Mouse (Mus musculus): ENCODE results near the gene Rims1. TPM values are rescaled to one million over a fixed set of nuclear protein-coding genes. Genes with fewer than 3 reads are reported as not detected.

Rims1 gene
- polyA plus RNA-seq, 1 experiment from 2014 or later, result 1.4 TPM

DNA sequence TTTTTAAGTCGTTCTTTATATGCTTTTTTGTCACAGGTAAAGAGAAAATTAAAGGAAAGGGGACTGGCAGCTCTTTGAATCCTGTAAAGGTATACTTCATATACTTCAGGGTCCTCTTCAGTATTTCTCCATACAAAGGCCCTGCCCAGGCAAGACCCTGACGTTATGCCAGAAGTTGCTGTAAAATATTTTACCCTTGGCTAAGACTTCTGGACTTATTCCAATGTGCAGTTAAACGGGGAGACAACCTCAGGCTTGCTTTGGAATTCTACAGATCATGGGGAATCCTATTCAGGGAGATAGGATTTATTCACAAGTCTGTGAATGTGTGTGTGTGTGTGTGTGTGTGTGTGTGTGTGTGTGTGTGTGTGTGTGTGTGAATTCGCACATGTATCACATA, 270.7 kb downstream of the Rims1 start:
- no peak for DNase-seq (ENCODE audit: low spot score)
- 60% methylated on average over 4 of the region's 4 CpGs for WGBS
- H3K4me3 ChIP-seq, result no peak overlapping the region
- H3K4me1 ChIP-seq, result peaks cover 8% of the 10 kb centered on the region
- peaks cover 61% of the 10 kb centered on the region for H3K27me3 ChIP-seq (replicated peaks; ENCODE audit: low read depth, poor library complexity, severe bottlenecking)
- no peak overlapping the region for H3K27ac ChIP-seq (replicated peaks)
- H3K36me3 ChIP-seq (replicated peaks), result no peaks in the 10 kb centered on the region
- no peaks in the 10 kb centered on the region for H3K9me3 ChIP-seq

DNA sequence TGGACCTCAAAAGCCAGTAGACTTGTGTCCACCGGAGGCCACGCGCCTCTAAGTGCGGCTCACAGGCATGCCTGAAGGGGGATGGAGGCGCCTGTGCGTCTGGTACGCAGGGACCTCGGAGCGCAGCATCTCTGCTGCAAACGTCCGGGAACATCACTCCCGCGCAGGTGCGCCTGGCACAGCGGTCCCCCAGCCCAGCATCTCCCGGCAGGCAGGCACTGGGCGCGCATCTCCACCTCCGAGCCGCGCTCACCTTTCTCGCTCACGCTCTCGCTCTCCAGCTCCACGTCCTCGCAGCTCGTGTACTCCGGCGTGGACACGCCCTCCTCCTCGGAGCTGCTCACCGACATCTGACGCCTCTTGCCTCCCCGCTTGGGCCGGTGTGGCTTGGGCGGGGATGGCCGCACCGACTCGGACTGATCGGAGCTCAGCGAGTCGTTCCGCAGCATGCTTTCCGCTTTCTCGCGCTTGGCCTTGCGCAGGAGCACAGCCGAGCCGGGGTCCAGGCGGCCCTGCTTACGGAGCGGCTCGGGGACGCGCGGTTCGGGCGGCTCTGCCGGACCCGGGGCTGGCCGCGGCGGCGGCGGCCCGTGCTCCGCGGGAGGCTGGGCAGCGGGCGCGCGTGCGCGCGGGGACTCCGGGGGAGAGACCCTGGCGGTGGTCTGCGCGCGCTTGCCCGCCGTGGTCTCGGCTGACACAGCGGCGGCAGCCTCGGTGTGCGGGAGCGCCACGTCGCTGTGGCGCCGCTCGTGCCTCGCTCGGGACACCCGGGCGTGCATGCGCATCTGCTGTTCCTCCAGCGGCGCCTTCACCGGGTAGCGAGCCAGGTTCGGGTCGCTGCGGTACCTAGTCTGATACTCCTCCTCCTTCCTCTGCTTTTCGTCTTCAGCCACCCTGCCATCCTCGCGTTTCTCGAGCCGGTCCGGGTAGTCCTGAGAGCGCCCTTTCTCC, 272.4 kb downstream of the Rims1 start:
- no peaks in the 10 kb centered on the region for H3K36me3 ChIP-seq (replicated peaks)
- H3K27ac ChIP-seq (replicated peaks), result peak overlapping the region; percentile 80
- DNase-seq (ENCODE audit: low spot score), result peak; percentile 76
- no peaks in the 10 kb centered on the region for H3K9me3 ChIP-seq
- peaks cover 8% of the 10 kb centered on the region for H3K4me1 ChIP-seq
- WGBS, result under 1% methylated on average over 112 of the region's 112 CpGs
- H3K27me3 ChIP-seq (replicated peaks; ENCODE audit: low read depth, poor library complexity, severe bottlenecking), result peaks cover 61% of the 10 kb centered on the region
- H3K4me3 ChIP-seq, result peak overlapping the region; percentile 81

DNA sequence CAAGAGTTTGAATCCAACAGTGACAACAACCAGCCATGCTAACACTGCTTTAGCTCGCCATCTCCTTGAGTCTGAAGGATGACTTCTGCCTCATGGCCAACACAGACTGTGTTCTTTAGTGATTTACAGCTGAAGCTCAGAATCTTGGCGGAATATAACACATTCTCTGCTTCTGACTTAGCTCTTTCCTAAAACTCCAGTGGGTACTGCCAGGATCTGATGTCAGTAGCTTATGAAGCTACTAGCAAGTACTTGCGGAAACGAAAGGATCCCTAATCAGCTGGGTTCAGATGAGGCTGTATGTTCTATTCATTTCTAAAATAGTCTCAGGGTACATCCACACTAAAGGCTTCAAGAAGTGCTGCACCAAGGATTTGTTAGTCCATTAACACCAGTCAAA, 290.7 kb downstream of the Rims1 start:
- Histone ChIP-seq H3K9me3 (no peaks in the 10 kb centered on the region), H3K36me3 (replicated peaks) (no peaks in the 10 kb centered on the region), H3K27me3 (replicated peaks; ENCODE audit: low read depth, poor library complexity, severe bottlenecking) (no peaks in the 10 kb centered on the region), H3K27ac (replicated peaks) (no peak overlapping the region), H3K4me3 (no peak overlapping the region), H3K4me1 (no peaks in the 10 kb centered on the region)
- no peak for DNase-seq (ENCODE audit: low spot score)
- WGBS, result 91% methylated on average over 4 of the region's 4 CpGs

DNA sequence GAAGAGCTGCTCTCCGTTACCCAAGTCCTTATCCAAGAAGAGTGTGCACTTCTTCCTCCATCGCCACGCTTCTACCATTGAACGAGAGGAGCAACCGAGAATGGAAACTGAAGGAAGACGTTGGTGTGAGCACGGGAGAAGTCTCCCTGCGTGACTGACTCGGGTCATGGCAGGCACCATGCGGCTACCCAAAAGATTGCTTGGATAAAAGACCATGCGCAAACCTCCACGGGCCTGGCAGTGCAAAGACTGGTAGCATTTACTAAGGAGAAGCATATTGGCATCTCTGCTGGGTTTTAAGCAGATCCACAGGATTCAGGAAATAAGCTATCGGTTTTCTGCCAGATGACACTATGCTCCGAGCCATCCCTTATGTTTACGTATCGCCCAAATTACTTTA, 293.4 kb downstream of the Rims1 start:
- 87% methylated on average over 16 of the region's 16 CpGs for WGBS

DNA sequence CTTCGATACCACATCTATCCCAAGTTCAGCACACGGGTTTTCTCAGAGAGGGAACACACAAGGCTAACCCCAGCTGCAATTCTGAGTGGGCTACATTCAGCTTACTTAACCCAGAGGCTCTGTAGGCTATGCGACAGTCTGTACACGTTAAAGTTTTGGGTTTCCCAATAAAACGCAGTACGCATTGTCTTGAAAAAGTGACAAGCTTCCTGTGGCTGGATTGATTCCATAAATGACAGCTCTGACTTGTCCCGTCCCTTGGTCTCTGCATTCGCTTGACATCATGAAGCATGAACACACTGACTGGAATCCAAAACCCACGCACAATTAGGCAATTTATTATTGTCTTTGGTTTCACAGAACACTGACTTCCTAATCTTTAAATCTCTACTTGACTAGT, 294.2 kb downstream of the Rims1 start:
- no peaks in the 10 kb centered on the region for H3K36me3 ChIP-seq (replicated peaks)
- no peak overlapping the region for H3K27ac ChIP-seq (replicated peaks)
- DNase-seq (ENCODE audit: low spot score), result no peak
- no peak overlapping the region for H3K4me3 ChIP-seq
- H3K4me1 ChIP-seq, result no peaks in the 10 kb centered on the region
- 87% methylated on average over 9 of the region's 9 CpGs for WGBS
- no peaks in the 10 kb centered on the region for H3K27me3 ChIP-seq (replicated peaks; ENCODE audit: low read depth, poor library complexity, severe bottlenecking)
- H3K9me3 ChIP-seq, result no peaks in the 10 kb centered on the region

More for the DNA sequence above, 293.4 kb downstream of the Rims1 start:
- Histone ChIP-seq H3K9me3 (no peaks in the 10 kb centered on the region), H3K36me3 (replicated peaks) (no peaks in the 10 kb centered on the region), H3K4me1 (no peaks in the 10 kb centered on the region), H3K27me3 (replicated peaks; ENCODE audit: low read depth, poor library complexity, severe bottlenecking) (no peaks in the 10 kb centered on the region), H3K27ac (replicated peaks) (no peak overlapping the region), H3K4me3 (no peak overlapping the region)
- no peak for DNase-seq (ENCODE audit: low spot score)

DNA sequence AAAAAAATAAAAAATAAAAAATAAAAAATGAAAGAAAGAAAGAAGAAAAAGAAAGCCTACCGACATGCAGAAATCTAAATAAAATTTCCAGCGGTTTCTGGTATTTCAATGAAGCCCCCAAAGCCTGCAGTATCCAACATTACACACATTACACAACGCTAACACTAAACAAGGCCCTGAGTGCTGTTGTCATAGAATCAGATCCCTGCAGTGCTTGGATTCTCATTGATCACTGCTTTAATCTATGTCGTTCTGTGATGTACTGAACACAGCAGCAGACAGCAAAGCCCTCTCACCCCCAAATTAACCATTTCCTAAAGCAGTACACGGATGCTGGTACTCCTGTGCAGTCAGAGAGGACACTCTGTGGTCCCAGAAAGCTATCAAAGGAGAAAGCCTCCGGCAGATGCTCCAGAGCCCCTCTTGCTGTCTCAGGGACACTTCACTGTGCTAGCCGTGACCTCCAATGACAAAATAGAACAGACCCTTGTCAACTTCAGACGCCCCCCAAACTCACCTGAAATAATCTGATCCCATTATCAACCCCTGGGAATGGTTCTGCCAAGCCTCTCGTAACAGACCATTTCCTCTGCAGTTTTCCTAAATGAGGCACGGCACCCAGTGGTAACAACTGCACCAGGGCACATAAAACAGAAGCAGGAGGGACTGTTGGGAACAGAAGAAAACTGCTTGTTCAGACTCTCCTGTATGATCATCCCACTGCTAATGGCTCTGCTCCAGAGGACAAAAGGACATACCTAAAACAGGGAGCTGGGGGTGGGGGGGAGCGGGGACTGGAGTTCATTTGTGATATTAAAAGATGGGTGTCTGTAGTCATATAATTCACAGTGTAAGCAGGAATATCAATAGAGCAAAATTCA, 296.8 kb downstream of the Rims1 start:
- WGBS, result 69% methylated on average over 11 of the region's 11 CpGs
- H3K36me3 ChIP-seq (replicated peaks), result no peaks in the 10 kb centered on the region
- H3K4me1 ChIP-seq, result no peaks in the 10 kb centered on the region
- no peak overlapping the region for H3K27ac ChIP-seq (replicated peaks)
- no peak for DNase-seq (ENCODE audit: low spot score)
- H3K27me3 ChIP-seq (replicated peaks; ENCODE audit: low read depth, poor library complexity, severe bottlenecking), result no peaks in the 10 kb centered on the region
- no peaks in the 10 kb centered on the region for H3K9me3 ChIP-seq
- H3K4me3 ChIP-seq, result no peak overlapping the region

DNA sequence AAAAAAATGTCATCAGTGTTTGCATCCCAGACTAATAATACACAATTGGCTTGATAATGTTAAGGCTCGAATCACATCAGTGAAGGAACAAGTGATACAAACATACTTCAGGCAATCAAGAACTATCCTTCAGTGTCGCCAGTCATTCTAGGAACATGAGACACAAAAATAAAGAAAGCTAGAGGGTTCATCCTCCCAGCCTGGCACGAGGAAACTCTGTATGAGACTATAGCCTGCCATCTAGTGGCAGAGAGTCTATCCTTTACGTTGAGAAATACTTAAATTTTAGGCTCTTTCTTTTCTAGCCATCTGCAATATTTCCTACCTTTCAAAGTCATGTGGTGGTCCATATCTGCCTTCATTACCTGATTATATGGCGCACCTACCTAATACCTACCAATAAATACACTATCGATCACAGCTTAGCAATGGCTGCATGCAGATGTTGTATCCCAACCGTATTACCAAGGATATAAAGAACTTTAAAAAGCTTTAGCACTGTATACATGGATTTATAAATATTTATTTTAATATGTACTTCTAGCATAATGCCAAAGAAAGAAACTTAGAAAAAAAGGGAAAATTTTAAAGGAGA, 318.4 kb downstream of the Rims1 start:
- no peak overlapping the region for H3K27ac ChIP-seq (replicated peaks)
- H3K27me3 ChIP-seq (replicated peaks; ENCODE audit: low read depth, poor library complexity, severe bottlenecking), result no peaks in the 10 kb centered on the region
- H3K9me3 ChIP-seq, result no peaks in the 10 kb centered on the region
- WGBS, result 51% methylated on average over 7 of the region's 7 CpGs
- H3K4me1 ChIP-seq, result no peaks in the 10 kb centered on the region
- DNase-seq (ENCODE audit: low spot score), result no peak
- H3K36me3 ChIP-seq (replicated peaks), result no peaks in the 10 kb centered on the region
- H3K4me3 ChIP-seq, result no peak overlapping the region

DNA sequence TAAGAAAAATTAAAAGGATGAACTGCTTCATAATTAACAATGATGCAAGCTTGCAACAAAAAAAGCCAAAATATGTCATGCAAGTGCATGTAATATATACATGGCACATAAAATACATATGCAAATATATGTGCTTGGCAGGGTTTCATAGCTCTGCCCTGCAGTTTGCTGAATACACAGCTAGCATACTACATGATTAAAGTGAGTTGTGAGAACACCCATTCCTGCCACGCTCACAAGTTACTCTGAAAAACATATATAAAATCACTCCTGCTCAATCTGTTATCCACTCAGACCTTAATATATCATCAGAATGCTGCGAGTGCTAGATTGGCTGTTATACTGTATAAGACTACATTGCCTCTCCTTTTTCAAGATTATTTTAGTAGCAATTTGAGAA, 329.6 kb downstream of the Rims1 start:
- Histone ChIP-seq H3K27ac (replicated peaks) (no peak overlapping the region), H3K4me3 (no peak overlapping the region), H3K27me3 (replicated peaks; ENCODE audit: low read depth, poor library complexity, severe bottlenecking) (no peaks in the 10 kb centered on the region), H3K9me3 (no peaks in the 10 kb centered on the region), H3K36me3 (replicated peaks) (no peaks in the 10 kb centered on the region), H3K4me1 (peaks cover 4% of the 10 kb centered on the region; the same call in 1 of the 2 replicates)
- DNase-seq (ENCODE audit: low spot score), result no peak
- 84% methylated on average over 2 of the region's 2 CpGs for WGBS

DNA sequence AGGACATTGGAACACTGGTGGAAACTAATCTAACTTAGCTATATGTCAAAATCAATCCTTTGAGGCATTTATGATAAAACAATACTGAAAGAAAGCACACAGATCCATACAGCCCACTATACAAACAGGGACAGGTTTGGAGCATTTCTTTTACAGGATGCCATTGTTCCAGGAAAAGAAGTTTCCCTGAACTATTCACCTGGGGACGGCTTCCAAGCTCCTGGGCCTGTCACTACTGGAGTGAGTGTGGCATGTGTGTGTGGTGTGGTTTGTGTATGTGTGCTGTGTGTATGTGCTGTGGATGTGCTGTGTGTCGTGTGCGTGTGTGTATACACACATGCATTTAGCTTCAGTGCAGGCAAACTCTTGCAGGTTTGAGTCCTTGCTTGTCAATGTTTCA, 338.8 kb downstream of the Rims1 start:
- whole genome bisulfite sequencing, result 86% methylated on average over 3 of the region's 3 CpGs
- DNase-seq (ENCODE audit: low spot score), result no peak
- H3K4me3 ChIP-seq, result no peak overlapping the region
- no peaks in the 10 kb centered on the region for H3K9me3 ChIP-seq
- no peaks in the 10 kb centered on the region for H3K4me1 ChIP-seq
- H3K36me3 ChIP-seq (replicated peaks), result no peaks in the 10 kb centered on the region
- H3K27me3 ChIP-seq (replicated peaks; ENCODE audit: low read depth, poor library complexity, severe bottlenecking), result no peaks in the 10 kb centered on the region
- no peak overlapping the region for H3K27ac ChIP-seq (replicated peaks)

DNA sequence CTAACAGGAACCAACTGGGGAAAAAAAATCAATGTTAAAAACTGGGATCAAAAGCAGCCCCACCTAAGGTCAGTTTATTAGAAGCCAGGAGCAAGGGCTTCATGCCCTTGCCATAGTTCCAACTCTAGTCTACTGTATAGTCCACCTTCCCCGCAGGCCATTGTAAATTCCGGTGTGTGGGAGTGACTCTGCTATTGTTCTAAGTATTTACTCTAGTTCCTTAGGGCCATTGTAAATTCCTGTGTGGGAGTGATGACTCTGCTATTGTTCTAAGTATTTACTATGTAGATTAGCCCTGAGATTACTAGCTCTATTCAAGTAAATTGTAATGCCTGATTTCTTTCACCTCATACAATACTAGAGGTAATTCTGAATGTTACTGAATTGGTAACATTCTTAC, 339.2 kb downstream of the Rims1 start:
- Histone ChIP-seq H3K27ac (replicated peaks) (no peak overlapping the region), H3K9me3 (no peaks in the 10 kb centered on the region), H3K4me3 (no peak overlapping the region), H3K36me3 (replicated peaks) (no peaks in the 10 kb centered on the region), H3K27me3 (replicated peaks; ENCODE audit: low read depth, poor library complexity, severe bottlenecking) (no peaks in the 10 kb centered on the region), H3K4me1 (no peaks in the 10 kb centered on the region)
- WGBS, result 43% methylated on average over 2 of the region's 2 CpGs
- no peak for DNase-seq (ENCODE audit: low spot score)

DNA sequence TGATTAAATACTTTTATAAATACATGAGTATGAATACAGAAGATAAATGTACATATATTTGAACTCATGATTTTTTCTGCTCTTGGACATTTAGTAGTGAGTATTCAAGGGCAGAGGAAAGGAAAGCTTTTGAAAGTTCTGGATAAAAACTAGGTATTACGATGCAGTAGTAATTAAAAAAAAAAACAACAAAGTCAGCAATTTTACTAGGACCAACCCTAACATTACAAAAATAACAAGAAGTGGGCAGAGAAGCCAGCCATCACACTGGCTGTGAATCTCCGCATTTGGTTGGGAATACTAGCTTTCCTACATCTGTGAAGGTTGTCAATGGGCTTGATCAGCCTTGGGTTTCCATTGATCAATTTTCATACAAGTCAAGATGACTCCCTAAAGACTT, 381.8 kb downstream of the Rims1 start:
- Histone ChIP-seq H3K4me1 (no peaks in the 10 kb centered on the region), H3K27me3 (replicated peaks; ENCODE audit: low read depth, poor library complexity, severe bottlenecking) (no peaks in the 10 kb centered on the region), H3K36me3 (replicated peaks) (no peaks in the 10 kb centered on the region), H3K27ac (replicated peaks) (no peak overlapping the region), H3K9me3 (no peaks in the 10 kb centered on the region), H3K4me3 (no peak overlapping the region)
- WGBS, result 91% methylated on average over 2 of the region's 2 CpGs
- no peak for DNase-seq (ENCODE audit: low spot score)

DNA sequence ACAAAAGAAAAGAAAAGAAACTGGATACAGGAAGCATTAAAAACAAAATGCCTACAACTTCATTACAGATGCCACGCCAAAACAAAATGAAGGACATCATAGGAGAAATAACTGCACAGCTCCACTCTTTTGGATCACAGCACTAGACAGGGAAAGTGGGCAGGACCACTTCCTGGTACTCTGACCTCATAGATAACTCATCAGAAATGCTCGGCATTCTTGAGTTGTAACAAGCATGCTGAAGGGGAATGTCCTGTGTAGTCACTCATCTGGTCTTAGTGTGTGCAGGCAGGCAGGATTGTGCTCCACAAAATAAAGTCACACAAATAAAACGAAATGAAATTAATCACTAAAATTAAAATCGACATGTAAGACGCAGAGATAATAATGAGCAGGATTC, 383.7 kb downstream of the Rims1 start:
- no peak for DNase-seq (ENCODE audit: low spot score)
- Histone ChIP-seq H3K27ac (replicated peaks) (no peak overlapping the region), H3K36me3 (replicated peaks) (no peaks in the 10 kb centered on the region), H3K9me3 (no peaks in the 10 kb centered on the region), H3K27me3 (replicated peaks; ENCODE audit: low read depth, poor library complexity, severe bottlenecking) (no peaks in the 10 kb centered on the region), H3K4me1 (no peaks in the 10 kb centered on the region), H3K4me3 (no peak overlapping the region)
- WGBS, result 79% methylated on average over 5 of the region's 5 CpGs

All from embryonic facial prominence, embryonic 10.5 days (tissue).